Mouse (Mus musculus): ENCODE measurements around the gene Tbc1d1. TPM values are rescaled to one million over a fixed set of nuclear protein-coding genes. Genes with fewer than 3 reads are reported as not detected.

The Tbc1d1 gene
- 30.9 and 31.7 TPM in 2 replicates for polyA plus RNA-seq (2015; fragmentation: Nextera tagmentation; extraction: Ambion mirVana)

DNA sequence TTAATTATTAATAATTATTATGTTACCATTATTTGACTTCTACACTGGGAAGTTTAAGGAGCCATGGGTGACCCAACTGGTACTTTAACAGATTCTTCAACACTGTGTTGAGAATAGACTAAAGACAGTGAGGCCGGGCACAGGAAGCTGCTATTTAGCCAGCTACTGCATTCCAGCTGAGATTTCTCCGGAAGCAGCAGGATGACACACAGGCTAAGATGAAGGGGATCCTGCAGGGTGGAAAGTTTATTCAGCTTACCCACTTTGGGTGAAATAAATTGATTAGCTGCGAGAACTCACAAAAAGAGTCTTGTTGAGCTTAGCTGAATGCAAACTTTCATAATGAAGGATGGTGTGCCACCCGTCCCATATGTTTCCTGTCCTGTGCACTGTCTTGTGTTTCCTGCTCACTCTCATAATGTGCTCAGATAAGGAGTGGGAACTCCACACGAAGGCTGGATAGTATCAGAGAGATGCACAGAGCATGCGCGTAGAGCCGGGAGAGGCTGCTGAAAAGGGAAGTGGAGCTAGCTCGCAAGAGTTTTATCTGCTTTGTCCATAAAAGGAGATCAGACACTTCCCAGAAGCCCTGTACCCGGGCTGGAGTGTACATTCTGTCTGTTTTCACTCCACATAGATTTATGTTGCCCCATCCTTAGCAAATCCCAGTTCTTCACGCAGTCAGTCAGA, at the start of gene Tbc1d1:
Tbc1d1 (plus strand) TSS at position 445 of the 690 bp plus-strand sequence.
- H3K9ac ChIP-seq (ENCODE audit: low read length): peak within 1 kb of the TSS; percentile 56

DNA sequence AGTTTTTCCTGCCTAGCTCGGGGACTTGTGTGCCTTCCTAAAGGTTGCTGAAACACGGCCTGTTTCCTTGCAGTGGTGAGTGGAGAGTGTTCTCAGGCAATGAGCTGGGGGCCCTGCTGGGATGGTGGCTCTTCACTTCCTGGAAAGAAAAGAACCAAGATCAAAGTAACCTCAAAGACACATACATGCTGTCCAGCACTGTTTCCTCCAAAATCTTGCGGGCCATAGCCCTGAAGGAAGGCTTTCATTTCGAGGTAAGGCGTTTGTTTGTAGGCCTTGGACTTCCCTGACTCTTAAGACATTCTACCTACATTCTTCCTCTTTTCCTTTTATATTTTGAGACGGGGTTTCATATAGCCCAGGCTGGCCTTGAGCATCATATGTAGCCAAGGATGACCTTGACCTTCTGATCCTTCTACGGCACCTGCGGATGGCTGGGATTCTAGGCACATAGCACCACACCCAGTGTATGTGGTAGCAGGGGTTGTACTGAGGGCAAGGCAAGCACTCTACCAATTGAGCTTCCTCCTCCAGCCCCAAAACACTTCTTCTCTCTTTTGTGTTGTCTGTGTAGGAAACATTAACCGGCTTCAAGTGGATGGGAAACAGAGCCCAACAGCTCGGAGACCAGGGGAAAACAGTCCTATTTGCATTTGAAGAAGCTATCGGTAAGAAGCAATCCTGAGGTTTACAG, 48.4 kb upstream of the Tbc1d1 start:
- Histone ChIP-seq H3K4me1 (ENCODE audit: control insufficient read depth, insufficient read depth, low read length) (no peaks in the 10 kb centered on the region), H3K27ac (ENCODE audit: low read length) (no peak overlapping the region), H3K9me3 (replicated peaks; ENCODE audit: control insufficient read depth, low read length) (no peaks in the 10 kb centered on the region), H3K9ac (ENCODE audit: low read length) (no peak overlapping the region), H3K27me3 (ENCODE audit: control insufficient read depth, insufficient read depth, low read length) (no peaks in the 10 kb centered on the region), H3K4me2 (ENCODE audit: low read depth, low read length) (no peak overlapping the region), H3K36me3 (ENCODE audit: control insufficient read depth, insufficient read depth, low read length) (peaks cover 15% of the 10 kb centered on the region), H3K4me3 (replicated peaks; ENCODE audit: low read length) (no peak overlapping the region)
- WGBS: 91% methylated on average over 11 of the region's 11 CpGs
- no peak for ATAC-seq (ENCODE audit: insufficient read depth, low FRiP score)

More for the DNA sequence above, at the start of gene Tbc1d1:
- Histone ChIP-seq H3K4me3 (replicated peaks; ENCODE audit: low read length) (peak within 1 kb of the TSS; percentile 26), H3K27me3 (ENCODE audit: control insufficient read depth, insufficient read depth, low read length) (0 out of 2 replicates have a peak, but pooled peaks cover 2% of the 10 kb centered on the region), H3K9me3 (replicated peaks; ENCODE audit: control insufficient read depth, low read length) (no peaks in the 10 kb centered on the region), H3K27ac (ENCODE audit: low read length) (peak within 1 kb of the TSS; percentile 85), H3K36me3 (ENCODE audit: control insufficient read depth, insufficient read depth, low read length) (no peaks in the 10 kb centered on the region), H3K4me1 (ENCODE audit: control insufficient read depth, insufficient read depth, low read length) (peaks cover 9% of the 10 kb centered on the region; the same call in 1 of the 2 replicates), H3K4me2 (ENCODE audit: low read depth, low read length) (peak within 1 kb of the TSS; percentile 48)
- peak; percentile 76 for ATAC-seq (ENCODE audit: insufficient read depth, low FRiP score)
- 14% methylated on average over 11 of the region's 11 CpGs for WGBS

DNA sequence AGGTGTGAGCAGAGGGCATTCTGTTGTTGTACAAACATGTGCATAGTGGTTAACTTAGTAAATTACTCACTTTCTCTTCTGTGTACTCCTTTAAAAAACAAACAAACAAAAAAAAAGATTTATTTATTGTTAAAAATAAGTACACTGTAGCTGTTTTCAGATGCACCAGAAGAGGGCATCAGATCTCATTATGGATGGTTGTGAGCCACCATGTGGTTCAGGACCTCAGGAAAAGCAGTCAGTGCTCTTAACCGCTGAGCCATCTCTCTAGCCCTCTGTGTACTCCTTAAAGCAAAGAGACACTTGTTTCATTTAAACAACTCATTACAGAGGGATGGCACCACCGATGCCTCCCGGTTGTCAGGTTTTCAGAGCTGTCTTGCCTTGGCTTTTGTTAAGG, 46.9 kb upstream of the Tbc1d1 start:
- Histone ChIP-seq H3K4me1 (ENCODE audit: control insufficient read depth, insufficient read depth, low read length) (no peaks in the 10 kb centered on the region), H3K9me3 (replicated peaks; ENCODE audit: control insufficient read depth, low read length) (no peaks in the 10 kb centered on the region), H3K27me3 (ENCODE audit: control insufficient read depth, insufficient read depth, low read length) (no peaks in the 10 kb centered on the region), H3K36me3 (ENCODE audit: control insufficient read depth, insufficient read depth, low read length) (peaks cover 17% of the 10 kb centered on the region), H3K4me2 (ENCODE audit: low read depth, low read length) (no peak overlapping the region), H3K4me3 (replicated peaks; ENCODE audit: low read length) (no peak overlapping the region), H3K9ac (ENCODE audit: low read length) (no peak overlapping the region), H3K27ac (ENCODE audit: low read length) (no peak overlapping the region)
- no peak for ATAC-seq (ENCODE audit: insufficient read depth, low FRiP score)
- WGBS: 67% methylated on average over 3 of the region's 3 CpGs

DNA sequence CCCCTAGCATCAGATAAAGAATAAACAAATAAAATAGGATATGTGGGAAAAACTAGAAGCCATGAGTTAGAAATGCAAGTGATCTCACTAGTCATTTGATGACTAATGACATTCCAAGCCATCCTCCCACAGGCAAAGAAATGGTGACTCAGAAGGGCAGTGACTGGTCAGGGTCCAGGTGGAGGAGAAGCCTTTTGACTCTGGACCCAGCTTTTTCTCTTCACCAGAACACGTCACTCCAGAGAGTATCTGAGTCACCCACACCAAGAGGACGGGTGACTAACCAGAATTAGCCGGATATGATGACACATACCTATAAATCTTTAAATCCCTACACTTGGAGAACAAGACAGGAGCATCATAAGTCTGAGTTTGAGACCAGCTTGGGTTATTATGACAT, 43.7 kb upstream of the Tbc1d1 start:
- H3K27me3 ChIP-seq (ENCODE audit: control insufficient read depth, insufficient read depth, low read length): no peaks in the 10 kb centered on the region
- H3K9me3 ChIP-seq (replicated peaks; ENCODE audit: control insufficient read depth, low read length): peaks cover 7% of the 10 kb centered on the region
- 68% methylated on average over 3 of the region's 3 CpGs for WGBS
- no peak overlapping the region for H3K4me2 ChIP-seq (ENCODE audit: low read depth, low read length)
- H3K27ac ChIP-seq (ENCODE audit: low read length): no peak overlapping the region
- ATAC-seq (ENCODE audit: insufficient read depth, low FRiP score): no peak
- peaks cover 41% of the 10 kb centered on the region for H3K36me3 ChIP-seq (ENCODE audit: control insufficient read depth, insufficient read depth, low read length)
- H3K4me3 ChIP-seq (replicated peaks; ENCODE audit: low read length): no peak overlapping the region
- no peaks in the 10 kb centered on the region for H3K4me1 ChIP-seq (ENCODE audit: control insufficient read depth, insufficient read depth, low read length)
- H3K9ac ChIP-seq (ENCODE audit: low read length): no peak overlapping the region

GRCm38 (mm10) chr5:64114210-64114609, 41.9 kb upstream of the Tbc1d1 start:
- Histone ChIP-seq H3K4me2 (ENCODE audit: low read depth, low read length) (no peak overlapping the region), H3K36me3 (ENCODE audit: control insufficient read depth, insufficient read depth, low read length) (peaks cover 29% of the 10 kb centered on the region), H3K9ac (ENCODE audit: low read length) (no peak overlapping the region), H3K27me3 (ENCODE audit: control insufficient read depth, insufficient read depth, low read length) (no peaks in the 10 kb centered on the region), H3K4me1 (ENCODE audit: control insufficient read depth, insufficient read depth, low read length) (no peaks in the 10 kb centered on the region), H3K9me3 (replicated peaks; ENCODE audit: control insufficient read depth, low read length) (peaks cover 7% of the 10 kb centered on the region), H3K4me3 (replicated peaks; ENCODE audit: low read length) (no peak overlapping the region), H3K27ac (ENCODE audit: low read length) (no peak overlapping the region)
- ATAC-seq (ENCODE audit: insufficient read depth, low FRiP score): no peak
- WGBS: 86% methylated on average over 6 of the region's 6 CpGs

- Histone ChIP-seq H3K4me3 (replicated peaks; ENCODE audit: low read length) (no peak overlapping the region), H3K36me3 (ENCODE audit: control insufficient read depth, insufficient read depth, low read length) (peaks cover 26% of the 10 kb centered on the region), H3K4me2 (ENCODE audit: low read depth, low read length) (no peak overlapping the region), H3K4me1 (ENCODE audit: control insufficient read depth, insufficient read depth, low read length) (no peaks in the 10 kb centered on the region), H3K9ac (ENCODE audit: low read length) (no peak overlapping the region), H3K9me3 (replicated peaks; ENCODE audit: control insufficient read depth, low read length) (peaks cover 7% of the 10 kb centered on the region), H3K27me3 (ENCODE audit: control insufficient read depth, insufficient read depth, low read length) (no peaks in the 10 kb centered on the region), H3K27ac (ENCODE audit: low read length) (no peak overlapping the region)
- WGBS: 86% methylated on average over 1 of the region's 1 CpGs
- ATAC-seq (ENCODE audit: insufficient read depth, low FRiP score): no peak
Measured at GRCm38 (mm10) chr5:64117191-64117590, 38.9 kb upstream of the Tbc1d1 start.

DNA sequence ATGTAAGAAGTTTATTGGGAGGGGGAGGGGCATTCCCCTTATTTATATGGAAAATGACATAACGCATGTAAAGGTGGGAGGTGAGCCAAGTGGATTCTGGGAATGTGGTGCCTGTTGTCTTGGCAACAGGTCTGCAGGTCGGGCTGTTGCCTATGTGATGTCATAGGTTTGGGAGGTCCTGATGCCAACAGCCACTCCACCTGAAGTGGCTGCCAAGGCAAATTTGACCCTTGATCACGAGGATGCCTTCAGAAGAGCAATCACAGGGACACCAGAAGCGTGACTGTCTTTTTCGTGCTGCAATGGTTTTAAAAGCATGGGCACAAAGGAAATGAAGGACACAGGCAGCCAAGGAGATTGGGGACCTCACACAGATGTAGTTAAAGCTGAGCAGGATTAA, 30.3 kb upstream of the Tbc1d1 start:
- no peak overlapping the region for H3K9ac ChIP-seq (ENCODE audit: low read length)
- H3K4me3 ChIP-seq (replicated peaks; ENCODE audit: low read length): no peak overlapping the region
- H3K27me3 ChIP-seq (ENCODE audit: control insufficient read depth, insufficient read depth, low read length): no peaks in the 10 kb centered on the region
- no peak overlapping the region for H3K4me2 ChIP-seq (ENCODE audit: low read depth, low read length)
- 78% methylated on average over 5 of the region's 5 CpGs for WGBS
- H3K27ac ChIP-seq (ENCODE audit: low read length): no peak overlapping the region
- H3K4me1 ChIP-seq (ENCODE audit: control insufficient read depth, insufficient read depth, low read length): no peaks in the 10 kb centered on the region
- ATAC-seq (ENCODE audit: insufficient read depth, low FRiP score): no peak
- peaks cover 12% of the 10 kb centered on the region; the same call in 1 of the 2 replicates for H3K36me3 ChIP-seq (ENCODE audit: control insufficient read depth, insufficient read depth, low read length)
- no peaks in the 10 kb centered on the region for H3K9me3 ChIP-seq (replicated peaks; ENCODE audit: control insufficient read depth, low read length)

- H3K9ac ChIP-seq (ENCODE audit: low read length): no peak overlapping the region
- H3K36me3 ChIP-seq (ENCODE audit: control insufficient read depth, insufficient read depth, low read length): peaks cover 11% of the 10 kb centered on the region; the same call in 1 of the 2 replicates
- 64% methylated on average over 5 of the region's 5 CpGs for WGBS
- H3K9me3 ChIP-seq (replicated peaks; ENCODE audit: control insufficient read depth, low read length): no peaks in the 10 kb centered on the region
- no peak overlapping the region for H3K27ac ChIP-seq (ENCODE audit: low read length)
- no peaks in the 10 kb centered on the region for H3K27me3 ChIP-seq (ENCODE audit: control insufficient read depth, insufficient read depth, low read length)
- no peaks in the 10 kb centered on the region for H3K4me1 ChIP-seq (ENCODE audit: control insufficient read depth, insufficient read depth, low read length)
- no peak overlapping the region for H3K4me3 ChIP-seq (replicated peaks; ENCODE audit: low read length)
- H3K4me2 ChIP-seq (ENCODE audit: low read depth, low read length): no peak overlapping the region
- no peak for ATAC-seq (ENCODE audit: insufficient read depth, low FRiP score)
Measured at GRCm38 (mm10) chr5:64131550-64131949, 24.6 kb upstream of the Tbc1d1 start.

DNA sequence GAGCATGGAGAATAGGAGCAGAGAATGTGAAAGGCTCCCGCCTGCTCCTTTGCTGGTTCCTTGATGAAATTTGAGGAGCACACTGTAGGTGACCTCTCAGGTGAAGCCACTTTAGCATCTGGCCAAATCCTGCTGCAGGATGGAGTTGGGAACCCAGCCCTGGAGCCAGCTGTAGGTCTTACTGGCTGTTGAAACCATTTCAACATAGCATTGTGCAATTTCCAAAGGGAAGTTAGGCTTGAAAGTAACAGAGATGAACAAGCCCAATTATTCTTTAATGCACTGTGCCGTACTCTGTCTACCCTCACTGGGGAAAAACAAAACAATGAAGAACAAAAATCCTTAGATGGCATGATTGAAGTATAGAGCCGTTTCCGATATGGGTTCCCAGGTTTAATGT, 22.2 kb upstream of the Tbc1d1 start:
- Histone ChIP-seq H3K27ac (ENCODE audit: low read length) (no peak overlapping the region), H3K4me2 (ENCODE audit: low read depth, low read length) (no peak overlapping the region), H3K4me3 (replicated peaks; ENCODE audit: low read length) (no peak overlapping the region), H3K9ac (ENCODE audit: low read length) (no peak overlapping the region), H3K9me3 (replicated peaks; ENCODE audit: control insufficient read depth, low read length) (no peaks in the 10 kb centered on the region), H3K36me3 (ENCODE audit: control insufficient read depth, insufficient read depth, low read length) (no peaks in the 10 kb centered on the region), H3K4me1 (ENCODE audit: control insufficient read depth, insufficient read depth, low read length) (no peaks in the 10 kb centered on the region), H3K27me3 (ENCODE audit: control insufficient read depth, insufficient read depth, low read length) (no peaks in the 10 kb centered on the region)
- WGBS: 88% methylated on average over 4 of the region's 4 CpGs
- ATAC-seq (ENCODE audit: insufficient read depth, low FRiP score): no peak

Measured in stomach, embryonic 16.5 days (tissue).